Mouse (Mus musculus) embryo, embryonic 11 days (tissue): ENCODE results near the gene Dpy19l1.

ENCODE experiments used
- DNase-seq: peaks from one replicate; pipeline ENCODE4 v3.0.0-alpha.2; 2015

Dpy19l1 gene

GRCm38 (mm10) chr9:24467186-24467585 is 35.8 kb downstream of the Dpy19l1 start:
- DNase-seq: no peak

GRCm38 (mm10) chr9:24466649-24467048 is 36.3 kb downstream of the Dpy19l1 start:
- DNase-seq: no peak

- no peak for DNase-seq
Measured at GRCm38 (mm10) chr9:24461379-24461961, 41.5 kb downstream of the Dpy19l1 start.

- DNase-seq: no peak
Measured at GRCm38 (mm10) chr9:24453833-24454232, 49.1 kb downstream of the Dpy19l1 start.

- no peak for DNase-seq
Measured at GRCm38 (mm10) chr9:24450976-24451375, 52.0 kb downstream of the Dpy19l1 start.

- DNase-seq: no peak
Measured at GRCm38 (mm10) chr9:24450524-24450923, 52.4 kb downstream of the Dpy19l1 start.

- no peak for DNase-seq
Measured at GRCm38 (mm10) chr9:24434901-24435300, 68.0 kb downstream of the Dpy19l1 start.

GRCm38 (mm10) chr9:24429721-24430120 is 73.2 kb downstream of the Dpy19l1 start:
- DNase-seq: no peak

GRCm38 (mm10) chr9:24425679-24426078 is 77.3 kb downstream of the Dpy19l1 start:
- no peak for DNase-seq

GRCm38 (mm10) chr9:24423241-24423640 is 79.7 kb downstream of the Dpy19l1 start:
- DNase-seq: no peak

GRCm38 (mm10) chr9:24421888-24422287 is 81.1 kb downstream of the Dpy19l1 start:
- DNase-seq: no peak

GRCm38 (mm10) chr9:24421221-24421620 is 81.7 kb downstream of the Dpy19l1 start:
- DNase-seq: no peak

- no peak for DNase-seq
Measured at GRCm38 (mm10) chr9:24420144-24420543, 82.8 kb downstream of the Dpy19l1 start.

GRCm38 (mm10) chr9:24418281-24418680 is 84.7 kb downstream of the Dpy19l1 start:
- DNase-seq: no peak

GRCm38 (mm10) chr9:24411483-24411882 is 91.5 kb downstream of the Dpy19l1 start:
- DNase-seq: no peak

- DNase-seq: no peak
Measured at GRCm38 (mm10) chr9:24410439-24410838, 92.5 kb downstream of the Dpy19l1 start.

- DNase-seq: no peak
Measured at GRCm38 (mm10) chr9:24407992-24408391, 94.9 kb downstream of the Dpy19l1 start.

GRCm38 (mm10) chr9:24394146-24394545 is 108.8 kb downstream of the Dpy19l1 start:
- DNase-seq: no peak

GRCm38 (mm10) chr9:24390807-24391370 is 112.1 kb downstream of the Dpy19l1 start:
- DNase-seq: no peak

GRCm38 (mm10) chr9:24387230-24387629 is 115.7 kb downstream of the Dpy19l1 start:
- no peak for DNase-seq

GRCm38 (mm10) chr9:24379321-24379720 is 123.6 kb downstream of the Dpy19l1 start:
- peak; percentile 20 for DNase-seq

- no peak for DNase-seq
Measured at GRCm38 (mm10) chr9:24378848-24379247, 124.1 kb downstream of the Dpy19l1 start.
